Mouse (Mus musculus) gastrocnemius, postnatal 25 days (tissue): ENCODE results near the gene Trim43a. TPM values are rescaled to one million over a fixed set of nuclear protein-coding genes. Genes with fewer than 3 reads are reported as not detected.
"Not testable (repeated sequence)": the region's sequence is repeated elsewhere in the genome, so short reads cannot be mapped to it uniquely, and the experiment has no call there.

Experiments used
- DNase-seq: peaks from one replicate; pipeline ENCODE4 v3.0.0; 2022
- long read RNA-seq, 2 experiments: library from polyadenylated mRNA; stranded (forward); transcript quantifications; one replicate each; pipeline ENCODE4 v2.0.0; 2021
- total RNA-seq, 2 experiments: library from RNA; stranded (reverse); gene quantifications; 1 replicate in 1 of 2; 2 replicates in 1 of 2; pipeline ENCODE4 v1.2.3; 2021

Trim43a gene
- not detected for total RNA-seq
- long read RNA-seq, experiment 1, result 0 reads
- long read RNA-seq, experiment 2, result 0 reads

GRCm38 (mm10) chr9:88580591-88580990 lies at the start of gene Trim43a:
TSS of gene Trim43a (plus strand) at chr9:88580891.
- not testable (repeated sequence) for DNase-seq

- DNase-seq, result no peak
Observed at GRCm38 (mm10) chr9:88534093-88534492, 46.6 kb upstream of the Trim43a start.

- no peak for DNase-seq
Observed at GRCm38 (mm10) chr9:88539546-88540224, 41.0 kb upstream of the Trim43a start.

- DNase-seq, result no peak
Observed at GRCm38 (mm10) chr9:88542816-88543215, 37.9 kb upstream of the Trim43a start.

GRCm38 (mm10) chr9:88545534-88545933 lies 35.2 kb upstream of the Trim43a start:
- DNase-seq, result no peak

- DNase-seq, result no peak
Observed at GRCm38 (mm10) chr9:88546166-88546565, 34.5 kb upstream of the Trim43a start.

GRCm38 (mm10) chr9:88546657-88547056 lies 34.0 kb upstream of the Trim43a start:
- DNase-seq, result no peak

GRCm38 (mm10) chr9:88547270-88547669 lies 33.4 kb upstream of the Trim43a start:
- no peak for DNase-seq

GRCm38 (mm10) chr9:88547851-88548613 lies 32.7 kb upstream of the Trim43a start, which contains the start of gene Zfp949:
TSS of gene Zfp949 (plus strand) at chr9:88548020.
- peak; percentile 65 for DNase-seq

- DNase-seq, result no peak
Observed at GRCm38 (mm10) chr9:88548614-88548945, 32.1 kb upstream of the Trim43a start.

- no peak for DNase-seq
Observed at GRCm38 (mm10) chr9:88553071-88553470, 27.6 kb upstream of the Trim43a start.

GRCm38 (mm10) chr9:88558146-88558545 lies 22.5 kb upstream of the Trim43a start:
- no peak for DNase-seq

- not testable (repeated sequence) for DNase-seq
Observed at GRCm38 (mm10) chr9:88561476-88561875, 19.2 kb upstream of the Trim43a start.

- DNase-seq, result not testable (repeated sequence)
Observed at GRCm38 (mm10) chr9:88570471-88570870, 10.2 kb upstream of the Trim43a start.

- not testable (repeated sequence) for DNase-seq
Observed at GRCm38 (mm10) chr9:88593708-88594107, 13.0 kb downstream of the Trim43a start.

GRCm38 (mm10) chr9:88599206-88600162 lies 18.8 kb downstream of the Trim43a start:
- DNase-seq, result peak; percentile 98

- not testable (repeated sequence) for DNase-seq
Observed at GRCm38 (mm10) chr9:88625803-88626514, 45.3 kb downstream of the Trim43a start.

GRCm38 (mm10) chr9:88638125-88638524 lies 57.4 kb downstream of the Trim43a start:
- not testable (repeated sequence) for DNase-seq
